ENCODE assay signal across 13 mouse cellular contexts in the genomic region with DNA sequence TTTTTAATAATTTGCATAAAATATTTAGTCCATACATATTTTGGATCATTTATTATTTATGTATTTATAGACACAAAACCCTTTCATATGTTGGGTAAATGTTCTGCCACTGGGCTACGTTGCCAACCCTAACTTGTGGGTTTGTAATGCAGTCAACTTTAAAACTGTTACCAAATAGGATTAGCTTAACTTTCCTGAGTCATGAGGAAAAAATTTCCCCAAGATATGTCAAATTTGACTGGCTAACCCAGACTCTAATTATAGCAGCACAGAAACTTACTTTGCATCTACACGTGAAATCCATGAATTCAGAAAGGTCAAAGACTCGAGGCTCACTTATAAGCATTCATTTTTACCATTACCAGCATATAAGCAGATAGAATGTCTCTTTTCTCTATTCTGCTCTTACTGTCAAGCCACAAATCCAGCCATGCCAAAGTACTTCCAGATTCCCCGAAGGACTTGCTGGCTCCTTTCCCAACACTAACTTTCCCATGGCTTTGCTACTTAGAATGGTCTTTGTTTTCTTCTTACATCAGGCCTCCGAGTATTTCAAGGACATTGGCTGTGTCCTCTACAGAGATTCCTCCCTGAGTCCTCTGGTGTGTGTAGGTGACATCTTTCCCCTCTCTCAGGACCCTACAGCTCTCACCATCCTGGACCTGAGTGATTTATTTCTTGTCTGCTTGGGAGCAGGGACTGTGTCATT.
DNase-seq lines count a peak whose midpoint lies in the region; ATAC-seq and TF ChIP-seq lines count a peak whose summit lies in the region.
"Had no signal": no experiment of that assay in that cellular context is flagged by ENCODE, and none has a peak within 500 bp of the region (broad histone marks: within the 10 kb centered on the region; RNA-seq: fewer than 3 reads in every experiment).

No protein-coding gene starts in this region.

- no peaks in the 10 kb centered on the region for H3K9me3 ChIP-seq in heart, embryonic 11.5 days (replicated peaks; ENCODE audit: control insufficient read depth, low read length)
- no peaks in the 10 kb centered on the region for H3K9me3 ChIP-seq in heart, embryonic 15.5 days (replicated peaks)
- H3K9me3 ChIP-seq: embryonic facial prominence, embryonic 13.5 days had no signal

- no peak overlapping the region for H3K4me3 ChIP-seq in heart, embryonic 11.5 days (ENCODE audit: low read depth, low read length)
- H3K4me3 ChIP-seq in cortical plate, adult 2 months (ENCODE audit: insufficient read depth, low read length), result no peak overlapping the region
- H3K4me3 ChIP-seq in heart, embryonic 15.5 days, result no peak overlapping the region
- H3K4me3 ChIP-seq: embryonic facial prominence, embryonic 13.5 days had no signal

- no peak for TF ChIP-seq CTCF in cortical plate, adult 2 months (IDR thresholded peaks at IDR 0.05; ENCODE audit: extremely low read depth, insufficient read depth, low read length)

- no peaks in the 10 kb centered on the region for H3K27me3 ChIP-seq in heart, embryonic 11.5 days (ENCODE audit: control insufficient read depth, insufficient read depth, low read length)
- no peaks in the 10 kb centered on the region for H3K27me3 ChIP-seq in heart, embryonic 15.5 days

- H3K4me1 ChIP-seq in heart, embryonic 11.5 days (ENCODE audit: control insufficient read depth, insufficient read depth, low read length), result no peaks in the 10 kb centered on the region; the same call in 1 of the 2 replicates
- no peaks in the 10 kb centered on the region for H3K4me1 ChIP-seq in cortical plate, adult 2 months (ENCODE audit: control insufficient read depth, insufficient read depth, low read length)
- peaks cover 9% of the 10 kb centered on the region for H3K4me1 ChIP-seq in heart, embryonic 15.5 days (replicated peaks)

- no peak for ATAC-seq in heart, embryonic 11.5 days (replicated peaks; ENCODE audit: insufficient number of reproducible peaks, low FRiP score, low TSS enrichment)
- no peak for ATAC-seq in heart, embryonic 15.5 days (replicated peaks; ENCODE audit: insufficient number of reproducible peaks, insufficient read depth, low FRiP score, low read depth)
- ATAC-seq in megakaryocyte, adult 5-6 weeks (ENCODE audit: poor library complexity, severe bottlenecking), result no peak
- ATAC-seq: inflammation-experienced regulatory T-cells, adult 6 months had no signal

- no peak overlapping the region for H3K4me2 ChIP-seq in heart, embryonic 11.5 days
- H3K4me2 ChIP-seq in heart, embryonic 15.5 days, result no peak overlapping the region
- H3K4me2 ChIP-seq: embryonic facial prominence, embryonic 13.5 days had no signal

- H3K9ac ChIP-seq in heart, embryonic 11.5 days (ENCODE audit: low read depth, low read length), result no peak overlapping the region
- H3K9ac ChIP-seq in heart, embryonic 15.5 days, result no peak overlapping the region
- H3K9ac ChIP-seq: embryonic facial prominence, embryonic 13.5 days had no signal

- no peak for TF ChIP-seq POLR2A in cortical plate, adult 2 months (IDR thresholded peaks at IDR 0.05; ENCODE audit: extremely low read depth, insufficient read depth, low read length)

- no peaks in the 10 kb centered on the region for H3K36me3 ChIP-seq in heart, embryonic 11.5 days (ENCODE audit: control insufficient read depth, insufficient read depth, low read length)
- no peaks in the 10 kb centered on the region for H3K36me3 ChIP-seq in heart, embryonic 15.5 days
- H3K36me3 ChIP-seq: embryonic facial prominence, embryonic 13.5 days had no signal

- peak; percentile 21 to 49 for DNase-seq in heart, adult 18-20 months
- peak; percentile 69 for DNase-seq in 3T3-L1 (ENCODE audit: low read depth, low spot score)
- DNase-seq in right cerebral cortex, adult 18-20 months, result no peak
- DNase-seq in spleen, postnatal 36 days (ENCODE audit: low spot score in 2 of 2), result no peak
- DNase-seq: kidney, postnatal 25 days; spleen, adult 18-20 months; thymus, postnatal 4 days had no signal

- H3K27ac ChIP-seq in heart, embryonic 11.5 days (ENCODE audit: low read depth, low read length), result no peak overlapping the region
- H3K27ac ChIP-seq in cortical plate, adult 2 months (ENCODE audit: insufficient read depth, low read length), result peak overlapping the region; percentile 89
- H3K27ac ChIP-seq in heart, embryonic 15.5 days, result peak overlapping the region; percentile 9; the same call in 1 of the 2 replicates
- H3K27ac ChIP-seq: embryonic facial prominence, embryonic 13.5 days had no signal

- WGBS in heart, embryonic 11.5 days (ENCODE audit: insufficient replicate concordance), result 56% methylated on average over 5 of the region's 5 CpGs
- 30% methylated on average over 5 of the region's 5 CpGs for WGBS in heart, embryonic 15.5 days

Comparison
In these comparisons a context has a peak if more than half of its experiments do, and no peak if none do; other contexts are left out.
1. DNase-seq: peak in heart, adult 18-20 months (2 of 2) and 3T3-L1 (single experiment); none in right cerebral cortex, adult 18-20 months (single experiment) and spleen, postnatal 36 days (0 of 2).